Mouse (Mus musculus) myocyte (in vitro differentiated cells): ENCODE measurements around the gene Fgd1. TPM values are rescaled to one million over a fixed set of nuclear protein-coding genes. Genes with fewer than 3 reads are reported as not detected.

Experiments used
- H3K27me3 ChIP-seq: one replicate; pipeline ENCODE4 v1.6.1; 2011; ENCODE audit not compliant: control insufficient read depth, insufficient read depth, insufficient read length
- H3K36me3 ChIP-seq: one replicate; pipeline ENCODE4 v1.6.1; 2011; ENCODE audit not compliant: control insufficient read depth, insufficient read depth
- H3K4me2 ChIP-seq: one replicate; pipeline ENCODE4 v1.6.1; 2011; ENCODE audit warnings: low read depth, control low read depth
- H3K4me3 ChIP-seq: one replicate; pipeline ENCODE4 v1.5.1; 2011; ENCODE audit warnings: mild to moderate bottlenecking, control low read depth, moderate library complexity
- H3K79me2 ChIP-seq: one replicate; pipeline ENCODE4 v1.6.1; 2011; ENCODE audit not compliant: control insufficient read depth, insufficient read depth
- H3ac ChIP-seq: one replicate; pipeline ENCODE4 v1.6.1; 2011; ENCODE audit not compliant: control insufficient read depth, insufficient read length
- CEBPB ChIP-seq: IDR thresholded peaks from 2 replicates; pipeline ENCODE4 v1.6.1; 2011; ENCODE audit warnings: mild to moderate bottlenecking, moderate library complexity; ENCODE audit not compliant: poor library complexity, insufficient read depth, severe bottlenecking
- E2F4 ChIP-seq: IDR thresholded peaks from one replicate; pipeline ENCODE4 v1.6.1; 2011; ENCODE audit warnings: mild to moderate bottlenecking, control low read depth, moderate library complexity; ENCODE audit not compliant: insufficient read depth
- MAX ChIP-seq: IDR thresholded peaks from one replicate; pipeline ENCODE4 v1.6.1; 2011; ENCODE audit warnings: low read depth, mild to moderate bottlenecking, control low read depth
- MYOD1 ChIP-seq, 3 experiments: IDR thresholded peaks; one replicate each; pipeline ENCODE4 v1.6.1; 2011; ENCODE audit warnings: control low read depth in 2 of 3, low read depth in 2 of 3, mild to moderate bottlenecking in 2 of 3, moderate library complexity in 1 of 3; ENCODE audit not compliant: insufficient read length in 2 of 3, control insufficient read depth in 1 of 3
- MYOG ChIP-seq, 3 experiments: IDR thresholded peaks; one replicate each; pipeline ENCODE4 v1.6.1; 2011; ENCODE audit warnings: control low read depth in 2 of 3, low read depth in 2 of 3, mild to moderate bottlenecking in 2 of 3; ENCODE audit not compliant: insufficient read length in 2 of 3, control insufficient read depth in 1 of 3, insufficient read depth in 1 of 3
- POLR2A ChIP-seq: IDR thresholded peaks from one replicate; pipeline ENCODE4 v1.6.1; 2011; ENCODE audit warnings: low read depth, mild to moderate bottlenecking, control low read depth, moderate library complexity; ENCODE audit not compliant: insufficient read length
- POLR2AphosphoS2 ChIP-seq: IDR thresholded peaks from one replicate; pipeline ENCODE4 v1.6.1; 2011; ENCODE audit warnings: low read depth, control low read depth; ENCODE audit not compliant: insufficient read length
- REST ChIP-seq: IDR thresholded peaks from one replicate; pipeline ENCODE4 v1.6.1; 2011; ENCODE audit warnings: mild to moderate bottlenecking, control low read depth, moderate library complexity; ENCODE audit not compliant: insufficient read depth, insufficient read length
- SRF ChIP-seq: IDR thresholded peaks from one replicate; pipeline ENCODE4 v1.6.1; 2011; ENCODE audit warnings: low read depth; ENCODE audit not compliant: control insufficient read depth, insufficient read length
- TCF12 ChIP-seq: IDR thresholded peaks from one replicate; pipeline ENCODE4 v1.6.1; 2011; ENCODE audit warnings: mild to moderate bottlenecking, control low read depth; ENCODE audit not compliant: poor library complexity, insufficient read depth, severe bottlenecking
- TCF3 ChIP-seq: IDR thresholded peaks from one replicate; pipeline ENCODE4 v1.6.1; 2011; ENCODE audit warnings: low read depth, control low read depth; ENCODE audit not compliant: insufficient read length
- USF1 ChIP-seq: IDR thresholded peaks from one replicate; pipeline ENCODE4 v1.6.1; 2011; ENCODE audit warnings: low read depth, mild to moderate bottlenecking, control low read depth, moderate library complexity
- polyA plus RNA-seq: library from polyadenylated mRNA; unstranded; fragments of >200 nt; fragmentation: generic; extraction: Trizol; gene quantifications from one replicate; pipeline ENCODE4 v1.2.1, GENCODE M21; 2012; ENCODE audit warnings: missing spikeins

Fgd1 gene
- 8.5 TPM for polyA plus RNA-seq

DNA sequence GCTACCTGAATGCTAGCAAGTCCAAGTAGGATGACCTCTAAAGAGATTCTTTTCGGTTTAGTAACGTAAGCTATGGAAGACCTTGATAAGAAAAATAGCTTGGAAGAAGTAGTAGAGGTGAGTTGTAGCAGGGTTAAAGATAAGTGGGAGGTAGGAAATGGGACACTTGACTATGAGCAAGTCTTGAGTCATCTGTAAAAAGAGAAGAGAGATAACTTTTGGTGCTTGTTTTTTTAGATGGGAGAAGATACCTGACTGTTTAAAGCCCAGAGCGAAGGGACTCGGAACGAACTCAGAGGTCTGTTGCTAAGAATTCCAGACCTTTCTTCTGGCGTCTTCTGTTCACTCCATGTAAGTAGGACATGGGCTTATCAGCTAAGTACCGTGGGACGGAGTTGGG is at the start of gene Fgd1:
Gene Fgd1 (plus strand): TSS at position 301 of the 400 bp plus-strand sequence.
- Histone ChIP-seq H3K4me3 (peak within 1 kb of the TSS; percentile 31), H3K4me2 (peak within 1 kb of the TSS; percentile 39), H3K27me3 (no peaks in the 10 kb centered on the region), H3K79me2 (no peaks in the 10 kb centered on the region), H3ac (peak within 1 kb of the TSS; percentile 19), H3K36me3 (no peaks in the 10 kb centered on the region)
- TF ChIP-seq POLR2AphosphoS2 (no peak), E2F4 (no peak), USF1 (no peak), POLR2A (no peak), CEBPB (no peak), REST (no peak), TCF12 (no peak), MAX (no peak), SRF (no peak)

DNA sequence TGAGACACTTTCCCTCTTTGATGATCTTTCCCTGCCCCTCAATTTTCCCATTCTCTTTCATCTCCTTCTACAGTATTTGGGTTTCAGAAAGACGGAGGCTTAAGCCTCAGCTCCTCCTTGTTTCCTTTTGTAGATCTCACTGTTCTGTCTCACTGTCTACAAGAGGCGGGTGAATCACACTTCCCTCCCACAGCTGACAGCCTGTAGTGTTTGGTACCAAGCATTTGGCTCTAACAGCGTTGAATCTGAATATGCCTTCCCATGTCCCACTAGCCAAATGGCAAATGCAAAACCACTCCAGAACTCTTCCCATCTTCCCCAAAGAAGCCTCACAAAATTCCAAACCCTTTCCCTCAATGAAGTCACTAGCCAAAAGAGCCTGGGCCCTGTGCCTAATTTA is 49.2 kb upstream of the Fgd1 start:
- Histone ChIP-seq H3K27me3 (no peaks in the 10 kb centered on the region), H3ac (no peak overlapping the region), H3K79me2 (no peaks in the 10 kb centered on the region), H3K4me3 (no peak overlapping the region), H3K36me3 (no peaks in the 10 kb centered on the region), H3K4me2 (no peak overlapping the region)
- TF ChIP-seq POLR2A (no peak), MAX (no peak), MYOG (IDR thresholded peaks at IDR 0.05; ENCODE audit: control insufficient read depth in 1 of 3, insufficient read depth in 1 of 3, insufficient read length in 2 of 3, low read depth in 2 of 3) (no peak), E2F4 (no peak), POLR2AphosphoS2 (no peak), SRF (no peak), MYOD1 (IDR thresholded peaks at IDR 0.05; ENCODE audit: control insufficient read depth in 1 of 3, insufficient read length in 2 of 3, low read depth in 2 of 3) (no peak), USF1 (no peak), REST (no peak), TCF12 (no peak), TCF3 (no peak), CEBPB (no peak)

DNA sequence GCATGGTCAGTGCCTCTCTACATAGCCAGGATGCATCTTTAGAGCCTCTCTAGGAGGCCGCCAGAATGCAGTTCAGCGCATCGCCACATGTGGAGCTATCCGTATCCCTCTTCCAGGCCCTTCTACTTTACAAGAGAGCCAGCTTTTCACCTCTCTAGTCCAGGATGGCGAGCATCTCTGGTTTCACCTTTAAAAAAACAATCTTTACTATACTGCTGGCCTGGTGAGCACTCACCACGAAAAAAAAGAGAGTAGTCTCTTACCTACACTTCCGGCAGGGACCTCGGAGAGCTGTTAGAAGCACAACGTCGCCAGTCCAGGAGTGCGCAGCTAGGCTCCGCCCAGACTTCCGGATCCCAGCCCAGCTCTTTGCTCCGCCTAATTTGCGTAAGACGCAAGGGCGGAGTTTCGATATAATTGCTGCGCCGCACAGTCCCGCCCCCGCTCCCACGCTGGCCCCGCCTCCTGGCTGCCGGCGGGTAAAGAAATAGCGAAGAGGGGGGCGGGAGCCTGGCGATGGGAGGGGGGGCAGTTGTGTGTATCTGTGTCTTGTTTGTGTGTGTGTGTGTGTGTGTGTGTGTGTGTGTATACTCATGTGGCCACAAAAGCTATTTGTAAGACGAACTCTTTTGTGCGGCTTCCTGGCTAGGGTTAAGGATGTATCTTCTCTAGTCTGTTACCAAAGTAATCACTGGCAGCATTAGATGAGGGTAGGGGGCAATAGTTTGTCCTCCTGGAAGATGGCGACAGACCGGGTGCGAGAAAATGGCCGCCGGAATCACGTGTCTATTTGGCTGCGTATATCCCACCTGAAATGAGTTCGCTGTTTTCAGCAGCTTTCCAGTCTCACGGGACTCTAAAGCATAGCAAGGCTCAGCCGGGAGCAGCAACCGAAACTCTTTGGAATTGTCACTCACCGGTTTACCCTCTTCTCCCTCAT is 28.7 kb upstream of the Fgd1 start, which contains the start of gene Gnl3l:
Gene Gnl3l (minus strand): TSS at position 385 of the 940 bp plus-strand sequence.
- Histone ChIP-seq H3K27me3 (no peaks in the 10 kb centered on the region), H3K4me2 (peak within 1 kb of the TSS; percentile 77), H3K79me2 (peaks cover 9% of the 10 kb centered on the region), H3K4me3 (peak within 1 kb of the TSS; percentile 54), H3K36me3 (no peaks in the 10 kb centered on the region), H3ac (no peak within 1 kb of the TSS)
- TF ChIP-seq REST: no peak
- no peak for TF ChIP-seq TCF12
- peak; percentile 53 for TF ChIP-seq POLR2AphosphoS2
- no peak for TF ChIP-seq TCF3
- no peak for TF ChIP-seq MAX
- TF ChIP-seq USF1: peak; percentile 65
- peak; percentile 55 for TF ChIP-seq POLR2A
- no peak for TF ChIP-seq SRF

DNA sequence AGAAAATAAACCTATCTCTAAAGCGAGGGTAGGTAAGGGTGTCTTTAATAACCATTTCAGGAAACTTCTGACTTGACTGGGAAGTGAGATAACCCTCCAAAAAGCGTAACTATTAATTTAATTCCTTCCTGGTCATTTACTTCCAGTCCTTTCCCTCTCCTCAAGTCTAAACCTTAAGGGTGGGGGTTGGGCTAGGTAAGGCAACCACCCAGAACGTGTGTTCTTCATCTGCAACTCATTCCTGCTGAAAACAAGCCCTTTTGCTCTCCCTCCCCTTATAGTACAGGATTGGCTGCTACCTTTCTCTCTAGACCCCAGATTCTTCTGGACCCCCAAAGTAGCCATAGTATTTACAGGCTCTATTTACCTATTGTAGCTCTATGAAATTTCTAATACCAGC is 28.1 kb upstream of the Fgd1 start:
- Histone ChIP-seq H3K27me3 (no peaks in the 10 kb centered on the region), H3K36me3 (no peaks in the 10 kb centered on the region), H3K4me3 (peak overlapping the region; percentile 54), H3K4me2 (peak overlapping the region; percentile 72), H3K79me2 (peaks cover 9% of the 10 kb centered on the region), H3ac (no peak overlapping the region)
- TF ChIP-seq CEBPB: no peak
- no peak for TF ChIP-seq TCF12
- no peak for TF ChIP-seq USF1
- no peak for TF ChIP-seq MAX
- TF ChIP-seq POLR2A: no peak
- TF ChIP-seq POLR2AphosphoS2: no peak
- TF ChIP-seq TCF3: no peak
- no peak for TF ChIP-seq MYOD1 (IDR thresholded peaks at IDR 0.05; ENCODE audit: control insufficient read depth in 1 of 3, insufficient read length in 2 of 3, low read depth in 2 of 3)
- no peak for TF ChIP-seq REST
- no peak for TF ChIP-seq SRF
- no peak for TF ChIP-seq MYOG (IDR thresholded peaks at IDR 0.05; ENCODE audit: control insufficient read depth in 1 of 3, insufficient read depth in 1 of 3, insufficient read length in 2 of 3, low read depth in 2 of 3)
- TF ChIP-seq E2F4: no peak
